Mouse (Mus musculus): ENCODE data around the gene Ccl8.

Gene Ccl8

GRCm38 (mm10) chr11:82114885-82115284, at the start of gene Ccl8:
Ccl8 (plus strand) TSS chr11:82115185.
- DNase-seq (ENCODE audit: low read depth), result no peak

- DNase-seq (ENCODE audit: low read depth), result no peak
Measured at GRCm38 (mm10) chr11:82066953-82067571, 47.9 kb upstream of the Ccl8 start.

- DNase-seq (ENCODE audit: low read depth), result no peak
Measured at GRCm38 (mm10) chr11:82071076-82071475, 43.9 kb upstream of the Ccl8 start.

- DNase-seq (ENCODE audit: low read depth), result no peak
Measured at GRCm38 (mm10) chr11:82072374-82072773, 42.6 kb upstream of the Ccl8 start.

GRCm38 (mm10) chr11:82072984-82073383, 42.0 kb upstream of the Ccl8 start:
- no peak for DNase-seq (ENCODE audit: low read depth)

- DNase-seq (ENCODE audit: low read depth), result no peak
Measured at GRCm38 (mm10) chr11:82073686-82074085, 41.3 kb upstream of the Ccl8 start.

- no peak for DNase-seq (ENCODE audit: low read depth)
Measured at GRCm38 (mm10) chr11:82077031-82077430, 38.0 kb upstream of the Ccl8 start.

- DNase-seq (ENCODE audit: low read depth), result no peak
Measured at GRCm38 (mm10) chr11:82078136-82078730, 36.8 kb upstream of the Ccl8 start.

GRCm38 (mm10) chr11:82080865-82081264, 34.1 kb upstream of the Ccl8 start:
- no peak for DNase-seq (ENCODE audit: low read depth)

GRCm38 (mm10) chr11:82084360-82084759, 30.6 kb upstream of the Ccl8 start:
- DNase-seq (ENCODE audit: low read depth), result no peak

- no peak for DNase-seq (ENCODE audit: low read depth)
Measured at GRCm38 (mm10) chr11:82099511-82100323, 15.3 kb upstream of the Ccl8 start.

GRCm38 (mm10) chr11:82101087-82101486, 13.9 kb upstream of the Ccl8 start:
- no peak for DNase-seq (ENCODE audit: low read depth)

GRCm38 (mm10) chr11:82101529-82101928, 13.5 kb upstream of the Ccl8 start, which contains the start of gene Ccl12:
Ccl12 (plus strand) TSS chr11:82101845.
- no peak for DNase-seq (ENCODE audit: low read depth)

- DNase-seq (ENCODE audit: low read depth), result no peak
Measured at GRCm38 (mm10) chr11:82109611-82110010, 5.4 kb upstream of the Ccl8 start.

GRCm38 (mm10) chr11:82110372-82111248, 4.4 kb upstream of the Ccl8 start:
- no peak for DNase-seq (ENCODE audit: low read depth)

GRCm38 (mm10) chr11:82116041-82116440, 1.1 kb downstream of the Ccl8 start:
- DNase-seq (ENCODE audit: low read depth), result no peak

GRCm38 (mm10) chr11:82132977-82133376, 18.0 kb downstream of the Ccl8 start:
- DNase-seq (ENCODE audit: low read depth), result no peak

GRCm38 (mm10) chr11:82136196-82136595, 21.2 kb downstream of the Ccl8 start:
- DNase-seq (ENCODE audit: low read depth), result no peak

- DNase-seq (ENCODE audit: low read depth), result no peak
Measured at GRCm38 (mm10) chr11:82139492-82140094, 24.6 kb downstream of the Ccl8 start.

GRCm38 (mm10) chr11:82159126-82159525, 44.1 kb downstream of the Ccl8 start:
- no peak for DNase-seq (ENCODE audit: low read depth)

GRCm38 (mm10) chr11:82163285-82163684, 48.3 kb downstream of the Ccl8 start:
- DNase-seq (ENCODE audit: low read depth), result no peak
